Mouse (Mus musculus) heart, embryonic 11.5 days (tissue): ENCODE measurements around the gene Nrcam. TPM values are rescaled to one million over a fixed set of nuclear protein-coding genes. Genes with fewer than 3 reads are reported as not detected.

ENCODE experiments used
- ATAC-seq: fragments of 200-750 bp; cut with Nextera tagmentation; replicated peaks from 2 replicates; pipeline ENCODE4 v1.8.0; 2017; ENCODE audit warnings: moderate library complexity; ENCODE audit not compliant: insufficient number of reproducible peaks, low FRiP score, low TSS enrichment
- H3K27ac ChIP-seq: fragments of 300-500 bp; sonication (generic); 2 replicates; pipeline ENCODE4 v1.5.1; 2014; ENCODE audit warnings: mild to moderate bottlenecking, low read depth, low read length
- H3K27me3 ChIP-seq: fragments of 300-500 bp; sonication (generic); 2 replicates; pipeline ENCODE4 v1.6.1; 2014; ENCODE audit warnings: mild to moderate bottlenecking, low read length, mixed read lengths; ENCODE audit not compliant: control insufficient read depth, insufficient read depth
- H3K36me3 ChIP-seq: fragments of 300-500 bp; sonication (generic); 2 replicates; pipeline ENCODE4 v1.6.1; 2014; ENCODE audit warnings: mild to moderate bottlenecking, low read length, moderate library complexity, mixed read lengths; ENCODE audit not compliant: control insufficient read depth, insufficient read depth
- H3K4me1 ChIP-seq: fragments of 300-500 bp; sonication (generic); 2 replicates; pipeline ENCODE4 v1.6.1; 2014; ENCODE audit warnings: low read length; ENCODE audit not compliant: control insufficient read depth, insufficient read depth
- H3K4me2 ChIP-seq: fragments of 300-500 bp; sonication (generic); 2 replicates; pipeline ENCODE4 v1.6.1; 2014; ENCODE audit warnings: mild to moderate bottlenecking, moderate library complexity
- H3K4me3 ChIP-seq: fragments of 300-500 bp; sonication (generic); 2 replicates; pipeline ENCODE4 v1.5.1; 2014; ENCODE audit warnings: low read depth, low read length
- H3K9ac ChIP-seq: fragments of 300-500 bp; sonication (generic); 2 replicates; pipeline ENCODE4 v1.6.1; 2014; ENCODE audit warnings: mild to moderate bottlenecking, low read depth, low read length, moderate library complexity
- H3K9me3 ChIP-seq: fragments of 300-500 bp; sonication (generic); replicated peaks from 2 replicates; pipeline ENCODE4 v1.6.1; 2016; ENCODE audit warnings: low read length; ENCODE audit not compliant: control insufficient read depth
- WGBS: fragments of 180-500 bp; shearing (Covaris S2); extraction: QIAGEN DNeasy Blood & Tissue Kit; methylation state at CpG from one replicate; pipeline ENCODE4 v1.1.7; 2014; ENCODE audit not compliant: insufficient replicate concordance; 5-methylcytosine and 5-hydroxymethylcytosine counted together
- polyA plus RNA-seq: library from polyadenylated mRNA; unstranded; fragments of >200 nt; fragmentation: Nextera tagmentation; extraction: Ambion mirVana; gene quantifications from 2 replicates; pipeline ENCODE4 v1.2.1, GENCODE M21; 2014

Gene Nrcam
- polyA plus RNA-seq, 1 experiment from 2014 or later: 0.84 TPM

DNA sequence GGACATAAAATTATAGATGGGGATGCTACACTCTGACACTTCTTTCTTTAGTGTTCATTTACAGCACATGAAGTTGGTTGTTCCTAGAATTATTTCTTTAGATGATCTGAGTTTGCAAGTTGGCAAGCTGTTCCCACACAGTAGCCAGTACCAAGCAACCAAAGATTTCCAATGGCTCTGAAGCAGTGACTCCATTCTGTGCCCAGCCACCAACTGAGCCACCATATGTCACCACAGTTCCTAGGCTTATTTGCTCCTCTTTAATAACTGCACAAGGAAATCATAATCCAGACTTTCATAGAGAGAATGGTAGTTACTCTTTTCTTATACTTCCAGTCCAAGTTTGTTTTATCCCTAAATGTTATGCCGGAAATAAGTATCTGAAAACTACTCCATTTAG is 226.1 kb downstream of the Nrcam start:
- Histone ChIP-seq H3K4me3 (no peak overlapping the region), H3K27me3 (no peaks in the 10 kb centered on the region), H3K9me3 (no peaks in the 10 kb centered on the region), H3K9ac (no peak overlapping the region), H3K27ac (no peak overlapping the region), H3K36me3 (no peaks in the 10 kb centered on the region), H3K4me2 (no peak overlapping the region), H3K4me1 (no peaks in the 10 kb centered on the region)
- no peak for ATAC-seq
- WGBS: 86% methylated on average over 1 of the region's 1 CpGs

- H3K4me3 ChIP-seq: no peak overlapping the region
- no peak overlapping the region for H3K9ac ChIP-seq
- no peaks in the 10 kb centered on the region for H3K4me1 ChIP-seq
- H3K27me3 ChIP-seq: no peaks in the 10 kb centered on the region
- no peak overlapping the region for H3K4me2 ChIP-seq
- no peaks in the 10 kb centered on the region for H3K36me3 ChIP-seq
- H3K27ac ChIP-seq: no peak overlapping the region
- H3K9me3 ChIP-seq: no peaks in the 10 kb centered on the region
- no peak for ATAC-seq
These were observed 231.3 kb downstream of the Nrcam start for GRCm38 (mm10) chr12:44560002-44560401.

DNA sequence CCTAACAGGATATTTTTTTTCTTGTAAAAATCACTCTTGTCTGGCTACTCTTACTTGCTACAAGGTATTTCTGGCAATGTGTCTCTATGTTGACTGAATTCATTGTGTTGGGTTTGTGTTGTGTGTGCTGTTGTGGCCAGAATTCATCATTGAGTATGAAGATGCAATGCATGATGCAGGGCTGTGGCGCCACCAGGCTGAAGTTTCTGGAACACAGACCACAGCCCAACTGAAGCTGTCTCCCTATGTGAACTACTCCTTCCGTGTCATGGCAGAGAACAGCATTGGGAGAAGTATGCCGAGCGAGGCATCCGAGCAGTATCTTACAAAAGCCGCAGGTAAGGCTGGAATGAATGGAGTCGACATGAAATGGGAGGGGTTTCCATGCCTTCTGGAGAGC is 241.4 kb downstream of the Nrcam start:
- 75% methylated on average over 7 of the region's 7 CpGs for WGBS
- H3K9me3 ChIP-seq: no peaks in the 10 kb centered on the region
- H3K9ac ChIP-seq: no peak overlapping the region
- no peaks in the 10 kb centered on the region for H3K36me3 ChIP-seq
- no peaks in the 10 kb centered on the region for H3K27me3 ChIP-seq
- ATAC-seq: no peak
- H3K4me3 ChIP-seq: no peak overlapping the region
- H3K27ac ChIP-seq: no peak overlapping the region
- no peaks in the 10 kb centered on the region for H3K4me1 ChIP-seq
- H3K4me2 ChIP-seq: no peak overlapping the region

- Histone ChIP-seq H3K4me1 (no peaks in the 10 kb centered on the region), H3K36me3 (no peaks in the 10 kb centered on the region), H3K27me3 (no peaks in the 10 kb centered on the region), H3K9me3 (no peaks in the 10 kb centered on the region), H3K4me3 (no peak overlapping the region), H3K9ac (no peak overlapping the region), H3K27ac (no peak overlapping the region), H3K4me2 (no peak overlapping the region)
- 18% methylated on average over 3 of the region's 3 CpGs for WGBS
- no peak for ATAC-seq
These were observed 244.0 kb downstream of the Nrcam start for GRCm38 (mm10) chr12:44572664-44573063.

GRCm38 (mm10) chr12:44574167-44574566 is 245.5 kb downstream of the Nrcam start:
- WGBS: 80% methylated on average over 3 of the region's 3 CpGs
- H3K4me3 ChIP-seq: no peak overlapping the region

DNA sequence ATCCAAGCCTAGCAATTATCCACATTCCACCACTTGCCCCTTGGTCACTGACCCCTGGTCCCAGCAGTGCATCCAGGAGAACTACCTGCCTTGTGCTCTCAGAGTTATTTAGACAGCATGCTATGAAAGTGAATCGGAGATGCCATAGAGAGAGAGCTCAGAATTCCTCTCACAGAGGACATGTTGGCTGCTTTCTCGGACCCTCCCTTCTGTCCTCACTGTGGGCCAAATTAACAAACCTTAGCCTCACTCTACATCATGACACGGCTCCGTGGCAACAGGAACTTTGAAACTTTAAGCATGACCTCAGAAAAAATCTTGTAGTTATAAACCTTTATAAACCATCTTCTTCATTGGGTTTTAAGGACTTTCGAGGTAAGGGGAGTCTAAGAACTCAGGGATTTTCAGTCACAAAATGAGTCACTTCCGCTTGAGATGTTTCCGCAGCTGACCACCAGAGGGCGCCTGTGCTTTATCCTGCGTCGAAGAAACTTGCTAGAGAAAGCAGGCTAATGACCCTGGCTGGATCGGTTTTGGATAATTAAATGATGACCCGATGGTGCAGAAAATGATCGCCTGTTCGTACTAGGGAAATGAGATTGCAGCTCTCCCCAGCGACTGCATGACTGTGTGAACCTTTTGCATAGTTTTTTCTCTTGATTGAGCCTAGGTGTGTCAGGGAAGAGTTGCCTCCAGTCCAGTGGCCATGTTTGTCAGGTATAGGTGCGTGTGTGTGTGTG is 272.9 kb downstream of the Nrcam start:
- ATAC-seq: no peak
- Histone ChIP-seq H3K9ac (no peak overlapping the region), H3K27me3 (no peaks in the 10 kb centered on the region), H3K4me1 (no peaks in the 10 kb centered on the region), H3K4me2 (no peak overlapping the region), H3K9me3 (no peaks in the 10 kb centered on the region), H3K4me3 (no peak overlapping the region), H3K27ac (no peak overlapping the region), H3K36me3 (no peaks in the 10 kb centered on the region)
- WGBS: 34% methylated on average over 16 of the region's 16 CpGs

More at GRCm38 (mm10) chr12:44574167-44574566, 245.5 kb downstream of the Nrcam start:
- no peaks in the 10 kb centered on the region for H3K4me1 ChIP-seq
- no peak overlapping the region for H3K27ac ChIP-seq
- ATAC-seq: no peak
- H3K9me3 ChIP-seq: no peaks in the 10 kb centered on the region
- no peaks in the 10 kb centered on the region for H3K36me3 ChIP-seq
- no peak overlapping the region for H3K9ac ChIP-seq
- H3K4me2 ChIP-seq: no peak overlapping the region
- H3K27me3 ChIP-seq: no peaks in the 10 kb centered on the region

- no peaks in the 10 kb centered on the region for H3K27me3 ChIP-seq
These were observed 273.7 kb downstream of the Nrcam start for GRCm38 (mm10) chr12:44602269-44602957.

GRCm38 (mm10) chr12:44602958-44603331 is 274.3 kb downstream of the Nrcam start:
- no peak for ATAC-seq
- no peak overlapping the region for H3K4me2 ChIP-seq
- H3K9ac ChIP-seq: no peak overlapping the region
- H3K27me3 ChIP-seq: no peaks in the 10 kb centered on the region
- no peaks in the 10 kb centered on the region for H3K4me1 ChIP-seq
- WGBS: 67% methylated on average over 5 of the region's 5 CpGs
- no peak overlapping the region for H3K27ac ChIP-seq
- H3K4me3 ChIP-seq: no peak overlapping the region
- H3K36me3 ChIP-seq: no peaks in the 10 kb centered on the region
- H3K9me3 ChIP-seq: no peaks in the 10 kb centered on the region

More at GRCm38 (mm10) chr12:44602269-44602957, 273.7 kb downstream of the Nrcam start:
- no peaks in the 10 kb centered on the region for H3K4me1 ChIP-seq
- no peak; the same call in 1 of the 2 replicates for ATAC-seq
- no peak overlapping the region for H3K4me3 ChIP-seq
- H3K27ac ChIP-seq: no peak overlapping the region
- no peak overlapping the region for H3K4me2 ChIP-seq
- no peak overlapping the region for H3K9ac ChIP-seq
- no peaks in the 10 kb centered on the region for H3K9me3 ChIP-seq
- WGBS: 52% methylated on average over 11 of the region's 11 CpGs
- no peaks in the 10 kb centered on the region for H3K36me3 ChIP-seq

DNA sequence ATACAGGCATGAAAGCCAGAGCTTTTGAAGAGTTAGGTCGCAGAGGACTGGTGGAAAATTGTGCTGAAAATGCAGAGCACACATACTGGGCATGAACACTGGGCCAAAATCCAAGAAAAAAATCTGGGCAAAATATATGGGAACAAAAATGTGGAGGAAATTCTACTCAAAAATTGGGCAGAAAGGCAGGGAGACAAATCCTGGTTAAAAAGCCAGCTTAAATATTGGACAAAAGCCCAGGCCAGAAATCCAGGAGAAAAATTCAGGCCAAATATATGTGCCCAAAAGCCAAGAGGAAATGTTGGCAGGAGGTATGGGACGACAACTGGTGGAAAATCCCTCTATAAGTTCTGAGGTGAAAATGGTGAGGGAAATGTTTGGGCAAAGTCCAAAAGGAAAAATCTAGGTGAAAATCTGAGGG is 288.3 kb downstream of the Nrcam start:
- ATAC-seq: no peak
- no peaks in the 10 kb centered on the region for H3K27me3 ChIP-seq
- H3K9me3 ChIP-seq: no peaks in the 10 kb centered on the region
- H3K9ac ChIP-seq: no peak overlapping the region
- H3K27ac ChIP-seq: no peak overlapping the region
- no peaks in the 10 kb centered on the region for H3K36me3 ChIP-seq
- H3K4me3 ChIP-seq: no peak overlapping the region
- WGBS: 86% methylated on average over 2 of the region's 2 CpGs
- no peak overlapping the region for H3K4me2 ChIP-seq
- no peaks in the 10 kb centered on the region for H3K4me1 ChIP-seq
